Mouse (Mus musculus) thymus, adult 18-20 months (tissue): ENCODE results near the gene Actl10.

Source experiments
- DNase-seq, 2 experiments: peaks; one replicate each; pipeline ENCODE4 v3.0.0; 2022; ENCODE audit warnings: mixed read lengths in 2 of 2

Actl10 gene

DNA sequence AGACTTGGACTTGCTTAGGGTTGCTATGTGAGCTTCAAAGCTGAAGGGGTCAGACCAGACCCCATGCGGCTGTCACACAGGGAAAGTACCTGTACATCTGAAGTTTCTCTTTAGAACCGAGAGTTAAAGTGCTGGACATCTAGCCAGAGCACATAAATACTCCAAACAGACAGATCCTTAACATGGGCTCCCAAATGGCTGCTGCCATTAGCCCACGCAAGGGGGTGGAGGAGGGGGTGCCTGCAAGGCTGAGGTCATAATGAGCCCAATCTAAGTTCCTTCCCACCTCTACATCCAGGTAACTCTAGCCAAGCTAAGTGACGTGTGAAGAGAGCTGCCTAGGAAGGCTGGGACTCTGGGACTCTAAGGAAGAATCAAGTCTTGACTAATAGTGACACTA, at the start of gene Actl10:
Gene Actl10 (plus strand): TSS at position 301 of the 400 bp plus-strand sequence.
- DNase-seq, result no peak

DNA sequence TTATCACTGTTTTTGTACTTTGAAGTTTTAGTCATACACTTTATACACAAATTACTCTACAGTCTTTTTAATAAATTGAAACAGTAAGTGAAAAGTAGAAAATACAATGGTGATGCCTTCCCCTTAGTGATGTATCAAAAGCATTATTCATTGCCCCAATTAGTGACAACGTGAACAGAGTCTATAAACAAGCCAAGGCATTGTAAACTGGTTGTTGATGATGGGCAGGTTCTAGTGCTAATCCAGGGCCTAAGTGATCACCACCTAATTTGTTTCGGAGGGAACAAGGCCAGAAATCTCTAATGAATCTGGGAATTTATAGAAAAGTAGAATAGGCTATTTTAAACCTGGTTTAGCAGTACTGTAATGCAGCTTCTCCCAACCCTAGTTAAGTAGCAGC, 44.5 kb upstream of the Actl10 start:
- no peak for DNase-seq

DNA sequence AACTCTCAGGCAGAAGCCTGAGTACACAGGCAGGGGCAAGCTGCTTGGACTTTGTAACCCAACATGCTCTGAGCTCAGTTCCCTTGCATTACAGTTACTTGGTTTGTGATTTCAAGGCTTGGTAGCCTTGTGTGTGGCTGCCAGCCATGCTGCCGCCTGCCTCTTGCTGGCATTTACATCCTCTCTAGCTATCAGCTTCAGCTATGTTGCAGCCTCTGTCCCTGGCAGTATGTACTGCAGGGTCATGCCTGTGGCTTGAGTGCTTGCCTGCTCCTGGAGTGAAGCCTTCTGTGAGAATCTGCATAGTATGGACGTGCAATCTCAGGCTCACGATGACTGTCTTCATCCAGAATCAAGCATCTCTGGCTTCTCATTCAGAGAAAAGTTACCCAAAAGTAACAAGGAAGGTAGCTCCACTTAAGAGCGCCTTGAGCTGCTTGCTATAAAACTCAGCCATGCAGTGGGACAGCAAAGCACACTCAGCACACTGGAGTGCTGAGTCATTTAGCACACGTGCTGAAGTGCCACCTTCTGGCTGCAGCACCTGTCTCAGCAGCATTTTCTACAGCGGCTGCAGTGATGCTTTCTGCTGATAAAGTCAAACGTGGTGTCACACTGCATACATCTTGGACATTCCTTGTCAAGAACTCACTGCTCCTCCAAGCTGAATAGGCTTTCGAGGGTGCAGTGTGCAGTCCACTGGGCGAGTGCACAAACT, 43.9 kb upstream of the Actl10 start:
- DNase-seq, result peak in 1 of 2 experiments; percentile 3

DNA sequence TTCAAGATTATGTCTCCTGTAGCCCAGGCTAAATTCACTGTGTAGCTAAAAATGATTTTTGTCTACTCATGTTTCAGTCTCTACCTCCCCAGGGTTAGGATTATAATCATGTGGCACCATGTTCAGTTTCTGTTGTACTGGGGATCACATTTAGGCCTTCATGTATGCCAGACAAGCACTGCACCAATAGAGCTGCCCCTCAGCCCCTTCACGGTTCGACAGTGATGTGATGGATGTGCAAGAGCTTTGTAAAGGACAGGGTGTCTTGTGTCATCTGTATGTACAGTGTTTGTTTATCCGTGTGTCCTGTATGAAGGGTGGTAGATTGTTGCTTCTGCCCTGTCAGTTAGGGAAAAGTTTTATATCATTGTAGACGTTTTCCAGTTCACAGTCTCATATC, 43.1 kb upstream of the Actl10 start:
- DNase-seq, result no peak

DNA sequence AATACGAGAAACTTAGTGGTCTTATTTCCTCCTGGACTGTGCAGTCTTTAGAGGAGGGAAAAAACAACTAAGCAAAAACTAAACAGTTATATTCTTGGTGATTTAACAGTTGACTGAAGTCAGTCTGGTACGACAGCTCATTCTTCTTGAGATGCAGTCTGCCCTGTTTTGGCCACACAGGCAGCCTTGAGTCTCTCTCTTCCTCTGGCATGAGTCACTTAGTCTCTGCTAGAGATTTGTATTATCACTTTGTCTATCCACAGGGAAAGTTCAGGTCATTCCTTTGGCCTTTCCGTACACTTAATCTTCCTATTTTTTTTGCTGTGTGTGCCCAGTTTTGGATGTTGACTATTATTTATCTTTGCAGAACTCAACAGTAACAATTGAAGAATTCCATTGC, 41.4 kb upstream of the Actl10 start:
- DNase-seq, result no peak

DNA sequence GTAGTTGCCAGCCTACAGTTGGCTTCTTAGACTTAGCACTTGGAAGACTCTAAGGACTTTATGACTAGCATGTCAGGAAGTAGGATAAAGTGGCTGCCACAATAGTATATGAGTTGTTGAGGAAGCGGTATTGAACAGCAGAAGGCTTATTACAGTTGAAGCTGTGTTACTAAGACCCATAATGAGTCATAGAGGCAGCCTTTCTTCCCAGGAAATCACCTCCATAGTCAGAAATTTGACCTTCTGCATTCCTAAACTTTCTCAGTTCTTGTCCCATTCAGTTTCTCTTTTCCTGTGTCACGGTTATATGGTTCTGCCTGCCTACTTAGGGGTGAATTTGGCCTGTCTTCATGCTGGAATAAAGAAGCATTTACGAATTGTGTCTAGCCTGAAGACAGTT, 34.6 kb upstream of the Actl10 start:
- DNase-seq, result no peak

DNA sequence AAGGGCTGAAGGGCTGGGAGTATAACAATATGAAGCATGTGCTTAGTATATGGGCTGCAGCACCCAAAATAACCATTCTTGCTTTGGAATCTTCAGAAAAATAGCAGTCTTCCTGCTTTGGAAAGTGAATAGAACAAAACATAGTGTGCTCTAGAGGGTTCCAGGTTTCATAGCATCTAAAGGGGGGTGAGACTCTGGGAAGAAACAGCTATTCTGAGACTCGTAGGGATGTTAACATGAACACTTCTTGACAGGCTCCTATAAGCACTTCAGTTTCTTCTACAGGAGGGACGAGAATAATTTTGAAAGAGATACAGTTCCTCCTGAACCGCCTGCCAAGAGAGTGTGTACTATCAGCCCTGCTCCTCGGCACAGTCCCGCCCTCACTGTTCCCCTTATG, 34.2 kb upstream of the Actl10 start:
- no peak for DNase-seq

DNA sequence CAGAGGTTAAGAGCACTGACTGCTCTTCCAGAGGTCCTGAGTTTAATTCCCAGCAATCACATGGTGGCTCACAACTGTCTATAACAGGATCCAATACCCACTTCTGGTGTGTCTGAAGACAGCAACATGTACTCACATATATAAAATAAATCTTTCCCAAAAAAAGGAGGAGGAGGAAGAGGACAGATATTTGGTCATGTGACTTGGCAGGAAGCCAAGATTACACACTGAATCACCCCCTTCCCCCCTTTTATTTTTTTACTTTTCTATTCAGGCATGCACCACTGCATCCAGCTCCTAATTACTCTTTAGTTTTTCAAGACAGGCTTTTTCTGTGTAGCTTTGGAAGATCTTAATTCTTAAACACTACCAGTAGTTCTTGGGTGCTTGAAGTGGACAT, 30.1 kb upstream of the Actl10 start:
- no peak for DNase-seq

DNA sequence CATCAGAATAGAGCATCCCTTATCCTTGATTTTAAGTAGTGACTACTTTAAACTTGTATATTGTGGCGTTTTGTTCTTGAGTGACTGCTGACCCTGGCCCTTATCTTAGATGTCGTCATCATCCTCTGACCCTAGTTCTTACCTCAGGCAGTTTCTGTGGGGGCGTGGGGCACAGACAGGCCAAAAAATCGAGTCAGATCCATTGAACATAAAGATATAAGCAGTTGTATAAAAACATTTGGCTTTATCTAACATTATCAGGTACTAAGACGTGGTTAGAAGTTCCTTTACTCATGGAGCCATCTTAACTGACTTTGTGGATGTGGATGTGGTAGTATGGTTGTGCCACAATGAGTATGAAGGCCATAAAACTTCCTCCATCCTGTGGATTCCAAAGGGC, 29.2 kb upstream of the Actl10 start:
- no peak for DNase-seq

DNA sequence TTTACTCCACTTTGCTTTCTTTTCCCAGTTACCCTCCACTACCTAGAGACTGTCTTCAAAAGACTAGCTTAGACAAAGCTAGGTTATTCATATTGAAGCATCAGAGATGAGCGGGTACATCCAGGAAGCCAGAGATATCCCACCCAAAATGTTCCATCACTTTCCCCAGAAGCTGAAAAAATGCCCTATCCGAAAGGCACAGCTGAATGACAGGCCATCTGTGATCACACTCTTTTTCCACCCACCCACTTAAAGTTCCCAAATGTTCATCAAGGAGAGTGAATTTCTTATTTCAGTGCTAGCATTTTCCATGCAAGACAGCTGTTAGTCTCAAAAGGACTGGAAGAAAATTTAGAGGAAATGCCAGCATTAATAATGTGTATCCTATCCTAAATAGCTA, 26.3 kb upstream of the Actl10 start:
- no peak for DNase-seq

DNA sequence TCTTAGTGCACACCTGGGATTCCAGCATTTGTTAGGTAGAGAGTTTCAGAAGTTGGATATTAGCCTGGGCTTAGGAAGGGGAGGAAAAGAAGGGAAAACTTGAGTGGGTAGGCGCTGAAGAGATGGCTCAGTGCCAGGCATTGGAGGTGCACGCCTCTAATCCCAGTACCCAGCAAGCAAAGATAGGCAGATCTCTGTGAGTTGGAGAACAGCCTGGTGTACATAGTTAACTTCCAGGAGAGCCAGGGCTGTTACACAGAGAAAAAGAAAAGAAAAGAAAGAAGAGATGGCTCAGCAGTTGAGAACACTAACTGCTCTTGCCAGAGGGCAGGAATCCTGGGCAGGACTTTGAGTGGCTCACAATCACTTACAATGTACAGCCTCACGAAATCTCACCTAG, 25.0 kb upstream of the Actl10 start:
- no peak for DNase-seq

DNA sequence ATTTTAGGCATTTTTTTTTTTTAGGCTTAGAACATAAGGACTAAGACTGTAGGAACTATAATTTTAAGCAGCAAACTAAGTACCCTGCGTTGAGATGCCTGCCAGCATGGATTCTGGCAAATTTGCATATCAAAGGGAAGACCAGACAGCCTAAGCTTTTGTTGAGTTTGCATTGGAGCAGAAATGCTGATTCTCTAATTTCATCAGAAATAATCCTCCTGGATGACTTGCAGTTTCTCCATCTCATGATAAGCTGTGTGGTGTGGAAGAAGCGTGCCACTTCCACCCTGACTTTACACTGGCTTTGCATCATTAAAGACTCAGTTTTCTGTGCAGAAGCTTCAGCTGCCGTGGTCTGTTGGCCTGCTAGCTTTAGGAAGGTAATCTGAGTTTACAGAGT, 18.7 kb upstream of the Actl10 start:
- DNase-seq, result no peak

DNA sequence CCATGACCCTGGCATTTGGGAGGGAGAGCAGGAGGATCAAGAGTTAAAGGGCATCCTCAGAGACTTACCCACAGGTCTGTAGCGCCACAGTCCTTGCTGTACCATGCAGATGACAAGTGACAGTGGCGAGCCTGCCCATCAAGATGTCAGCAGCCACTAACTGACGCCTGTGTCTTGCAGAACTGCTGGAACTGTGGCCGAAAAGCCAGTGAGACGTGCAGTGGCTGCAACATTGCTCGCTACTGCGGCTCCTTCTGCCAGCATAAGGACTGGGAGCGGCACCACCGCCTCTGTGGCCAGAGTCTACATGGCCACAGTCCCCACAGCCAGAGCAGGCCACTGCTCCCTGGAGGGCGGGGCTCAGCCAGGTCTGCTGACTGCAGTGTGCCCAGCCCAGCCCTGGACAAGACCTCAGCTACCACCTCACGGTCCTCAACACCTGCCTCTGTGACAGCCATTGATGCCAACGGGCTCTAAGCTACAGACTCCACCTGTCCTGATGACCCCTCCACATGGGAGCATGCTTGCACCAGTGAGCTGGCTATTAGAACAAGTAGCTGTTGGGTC, 16.8 kb upstream of the Actl10 start:
- no peak for DNase-seq

DNA sequence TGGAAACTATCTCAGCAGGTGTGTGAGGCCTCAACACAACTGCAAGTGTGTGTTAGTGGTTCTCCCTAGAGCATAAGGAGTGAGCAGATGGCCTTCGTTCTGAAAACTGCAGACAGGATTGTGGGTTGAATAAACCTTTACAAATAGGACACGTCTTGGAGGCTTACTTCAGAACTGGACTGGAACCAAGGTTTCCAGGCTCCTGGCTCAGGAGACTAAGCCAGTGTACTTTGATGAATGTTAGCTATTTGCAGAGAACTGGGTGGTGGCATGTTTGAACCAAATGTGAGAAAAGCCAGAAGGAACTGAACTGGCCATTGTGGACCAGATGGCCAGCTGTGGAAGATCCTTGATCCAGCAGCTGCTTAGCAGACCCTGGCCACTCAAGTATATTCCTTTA, 13.3 kb upstream of the Actl10 start:
- no peak for DNase-seq

DNA sequence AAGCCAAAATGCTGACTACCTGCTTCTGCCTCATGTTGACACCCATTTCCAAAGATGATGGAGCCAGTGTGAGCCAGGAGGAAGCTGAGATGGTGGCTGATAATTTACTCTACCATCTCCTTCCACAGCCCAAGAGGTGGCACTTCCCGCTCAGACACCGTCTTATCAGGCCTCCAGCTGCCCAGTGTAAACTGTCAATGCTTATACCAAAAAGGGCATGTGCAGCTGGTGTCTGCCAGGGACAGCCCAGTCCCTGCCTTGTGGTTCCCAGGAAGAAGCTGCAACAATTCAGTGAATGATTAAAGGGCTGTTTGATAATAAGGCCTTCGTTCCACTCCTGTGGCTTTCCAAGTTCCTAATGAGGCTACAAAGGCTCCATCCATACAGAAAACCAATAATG, 12.9 kb upstream of the Actl10 start:
- DNase-seq, result no peak

DNA sequence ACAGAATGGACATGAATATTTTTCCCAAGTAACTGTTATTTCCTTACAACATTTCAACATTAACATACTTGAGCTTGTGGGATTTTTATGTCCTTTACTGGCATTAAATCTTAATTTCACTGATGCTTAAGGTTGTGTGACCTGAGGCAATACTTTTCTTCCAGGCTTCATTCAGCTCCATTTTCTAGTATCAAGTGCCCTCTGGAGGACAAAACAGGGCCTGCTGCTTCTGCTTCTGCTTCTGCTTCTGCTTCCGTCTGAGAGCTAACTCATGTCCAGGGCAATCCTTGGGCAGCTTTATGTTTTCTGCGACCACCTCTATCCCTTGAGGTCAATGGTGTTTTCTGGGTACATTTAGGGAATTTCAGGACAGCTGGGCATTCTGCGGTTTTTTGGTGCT, 11.9 kb upstream of the Actl10 start:
- DNase-seq, result no peak

DNA sequence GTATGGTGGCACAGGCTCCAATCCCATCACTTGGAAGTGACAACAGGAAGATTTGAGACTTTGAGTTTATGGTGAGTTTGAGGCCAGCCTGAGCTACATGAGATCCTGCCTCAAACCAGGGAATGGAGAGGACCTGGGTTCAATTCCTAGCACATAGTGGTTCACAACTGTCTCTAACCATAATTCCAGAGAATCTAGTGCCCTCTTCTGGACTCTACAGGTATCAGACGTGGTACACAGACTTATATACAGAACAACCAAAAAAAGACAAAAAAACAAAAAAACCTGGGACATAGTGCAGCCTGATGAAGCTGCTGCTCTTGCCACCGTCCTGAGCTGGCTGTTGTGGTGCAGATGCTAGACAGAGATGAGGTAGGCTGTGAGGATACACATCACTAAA, 9.9 kb upstream of the Actl10 start:
- no peak for DNase-seq

DNA sequence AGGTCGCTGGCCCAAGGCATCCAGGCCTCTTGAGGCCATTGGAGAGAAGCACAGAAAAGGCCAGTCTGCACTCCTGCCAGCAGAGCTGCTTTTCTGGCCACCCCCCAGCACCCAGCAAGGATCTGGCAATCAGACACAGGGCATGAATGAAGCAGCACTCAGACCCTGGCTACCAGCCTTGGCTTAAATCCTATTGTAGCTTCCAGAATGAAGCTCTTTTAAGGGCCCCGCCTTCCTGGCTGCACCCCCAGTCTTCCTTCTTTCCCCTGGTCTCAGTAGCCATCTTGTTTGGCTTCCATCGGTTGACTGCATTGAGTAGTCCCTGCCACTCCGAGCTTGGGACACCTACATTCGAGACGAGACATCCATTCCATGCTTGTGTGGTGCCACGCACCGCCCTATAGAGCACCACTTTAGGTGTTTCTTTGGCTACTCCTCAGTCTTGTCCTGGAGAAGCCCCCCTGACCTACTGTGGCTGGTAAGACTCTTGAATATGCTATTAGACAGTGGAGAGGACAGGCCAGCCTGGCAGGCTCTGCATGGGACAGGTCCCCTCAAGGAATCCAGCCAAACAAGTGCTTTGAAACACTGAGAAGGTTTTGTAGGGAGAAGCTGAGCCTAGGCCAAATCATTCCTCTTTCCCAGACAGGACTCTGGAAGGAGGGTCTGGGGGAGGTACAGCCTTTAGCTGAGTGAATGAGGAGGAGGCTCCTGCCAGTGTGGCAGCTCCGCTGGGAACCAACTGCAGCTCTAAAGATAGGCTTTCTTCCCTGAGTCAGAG, 7.8 kb upstream of the Actl10 start:
- DNase-seq, result no peak

DNA sequence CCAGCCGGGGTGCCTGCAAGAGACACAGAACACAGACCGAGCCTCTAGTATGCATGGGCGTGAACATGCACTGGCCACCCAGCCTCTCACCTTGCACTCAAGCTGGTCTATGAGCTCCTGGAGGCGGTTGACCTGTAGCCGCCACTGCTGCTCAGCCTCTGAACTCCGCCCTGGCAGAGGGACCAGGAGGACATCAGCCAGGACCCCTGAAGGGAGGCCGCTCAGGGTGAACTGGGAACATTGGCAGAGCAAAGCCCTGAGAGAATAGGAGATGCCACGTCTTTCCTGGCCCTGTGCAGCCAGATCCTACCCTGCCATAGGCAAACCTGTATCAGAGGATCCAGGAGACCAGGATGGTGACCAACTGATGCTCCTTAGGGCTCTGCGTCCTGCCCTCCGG, 4.9 kb upstream of the Actl10 start, which contains the start of gene 1700003F12Rik:
Gene 1700003F12Rik (plus strand): TSS at position 375 of the 400 bp plus-strand sequence.
- DNase-seq, result no peak

DNA sequence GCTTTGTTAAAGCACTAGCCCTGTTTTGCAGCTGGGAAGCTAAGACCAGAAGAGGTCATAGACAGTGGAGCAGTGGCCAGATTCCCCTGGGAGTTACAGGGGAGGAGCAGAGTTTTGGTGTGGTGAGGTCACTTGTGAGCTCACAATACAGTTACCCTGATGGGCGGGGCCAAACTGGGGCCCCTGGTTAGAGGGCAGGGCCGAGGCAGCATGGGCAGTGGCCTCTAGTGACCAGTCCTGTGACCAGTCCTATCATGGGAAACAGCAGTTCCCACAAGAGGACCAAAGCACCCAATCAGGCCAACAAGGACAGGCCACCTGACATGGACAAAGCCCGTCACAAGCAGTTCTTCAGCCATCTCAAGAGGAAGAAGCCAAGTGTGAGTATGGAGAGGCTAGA, 2.9 kb upstream of the Actl10 start:
- no peak for DNase-seq

DNA sequence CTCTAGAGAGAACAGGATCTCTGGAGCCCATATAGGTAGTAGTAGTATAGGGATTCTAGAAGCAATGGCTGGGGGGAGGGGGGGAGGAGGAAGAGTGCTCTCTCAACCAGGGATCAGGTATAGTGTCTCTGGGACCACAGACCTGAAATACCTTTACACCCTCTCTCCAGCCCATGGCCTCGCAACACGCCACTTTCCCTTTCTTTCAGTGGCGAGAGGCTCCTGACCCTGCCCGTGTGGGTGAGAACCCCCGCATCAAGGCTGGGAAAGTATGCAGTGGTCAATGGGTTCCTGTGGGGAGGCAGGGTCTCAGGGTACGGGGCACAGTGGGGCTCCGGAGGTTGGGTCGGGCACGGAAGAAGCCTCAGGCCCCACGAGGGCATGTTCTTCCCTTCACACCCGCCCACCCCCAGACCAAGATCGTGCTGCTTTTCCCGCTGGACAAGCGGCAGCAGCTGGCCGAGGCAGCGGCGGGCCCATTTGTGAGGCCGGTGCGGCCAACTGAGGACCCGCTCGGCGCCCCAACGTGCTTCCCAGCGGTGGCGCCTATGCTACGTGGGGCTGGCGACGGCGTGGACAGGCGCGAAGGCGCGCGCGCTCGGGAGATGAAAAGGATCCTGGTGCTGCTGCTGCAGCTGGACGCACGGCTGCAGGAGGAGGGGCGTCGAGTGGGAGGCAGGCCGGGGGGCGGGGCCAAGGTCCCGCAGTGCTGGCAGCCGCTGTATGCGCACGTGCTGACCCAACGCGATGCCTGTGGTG, 2.3 kb upstream of the Actl10 start:
- DNase-seq, result peak; percentile 51 to 54

DNA sequence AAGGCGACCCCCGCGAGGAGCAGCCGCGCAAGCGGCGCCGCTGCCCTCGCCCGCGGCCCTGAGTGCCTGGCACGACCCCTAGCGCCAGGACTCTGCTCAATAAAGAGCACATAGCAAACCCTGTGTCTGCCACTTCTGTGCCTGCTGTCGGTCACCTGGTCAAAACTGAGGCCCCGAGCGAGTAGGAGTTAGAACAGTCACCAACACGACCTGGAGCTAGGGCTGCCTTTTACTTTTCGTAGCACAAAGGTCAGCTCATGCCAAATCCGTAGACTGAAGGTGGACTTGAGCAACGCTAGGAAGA, 1.7 kb upstream of the Actl10 start:
- no peak for DNase-seq

DNA sequence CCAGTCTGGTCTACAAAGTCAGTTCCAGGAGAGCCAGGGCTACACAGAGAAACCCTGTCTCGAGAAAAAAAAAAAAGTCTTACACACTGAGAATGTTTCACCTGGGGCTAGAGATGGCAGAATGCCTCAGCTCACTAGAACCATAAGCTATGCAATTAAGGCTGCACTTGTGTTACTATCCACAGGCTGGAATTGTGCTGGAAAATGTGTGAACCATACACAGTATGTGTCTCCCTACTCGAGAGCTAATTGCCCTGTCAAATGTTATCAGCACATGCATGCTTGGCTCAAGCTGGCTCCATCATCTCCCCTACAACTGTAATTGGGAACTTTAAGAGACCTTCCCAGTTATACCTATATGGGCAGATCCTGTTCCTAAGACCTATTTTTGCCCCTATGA, 639 bp upstream of the Actl10 start:
- no peak for DNase-seq

DNA sequence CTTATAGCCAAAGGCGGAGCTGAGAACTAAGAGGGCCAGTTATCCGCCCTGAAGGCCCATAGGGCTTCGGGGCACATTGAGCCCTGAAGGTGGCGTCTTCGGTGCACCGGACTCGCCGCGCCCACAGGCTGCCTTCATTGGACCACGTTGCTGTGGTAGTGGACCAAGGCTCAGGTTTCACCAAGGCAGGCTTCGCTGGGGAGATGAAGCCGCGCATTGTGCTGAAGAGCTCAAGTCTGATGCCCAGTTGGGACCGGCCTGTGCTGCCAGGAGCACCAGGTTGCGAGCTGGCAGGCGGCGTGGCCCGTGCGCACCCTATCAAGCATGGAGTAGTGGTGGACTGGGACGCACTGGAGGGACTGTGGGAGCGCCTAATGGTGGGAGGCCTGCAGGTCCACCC, 351 bp downstream of the Actl10 start:
- DNase-seq, result no peak
